Mouse (Mus musculus) WW6 (cell line): ENCODE measurements around the gene Ccdc63.
A peak's percentile ranks its signal among the peaks of the same experiment; 100 is the strongest.
"Not testable (repeated sequence)": the region's sequence is repeated elsewhere in the genome, so short reads cannot be mapped to it uniquely, and the experiment has no call there.

Experiments used
- DNase-seq: peaks from one replicate; pipeline ENCODE4 v3.0.0-alpha.2; 2013; ENCODE audit warnings: low read depth, low spot score

Ccdc63 gene

DNA sequence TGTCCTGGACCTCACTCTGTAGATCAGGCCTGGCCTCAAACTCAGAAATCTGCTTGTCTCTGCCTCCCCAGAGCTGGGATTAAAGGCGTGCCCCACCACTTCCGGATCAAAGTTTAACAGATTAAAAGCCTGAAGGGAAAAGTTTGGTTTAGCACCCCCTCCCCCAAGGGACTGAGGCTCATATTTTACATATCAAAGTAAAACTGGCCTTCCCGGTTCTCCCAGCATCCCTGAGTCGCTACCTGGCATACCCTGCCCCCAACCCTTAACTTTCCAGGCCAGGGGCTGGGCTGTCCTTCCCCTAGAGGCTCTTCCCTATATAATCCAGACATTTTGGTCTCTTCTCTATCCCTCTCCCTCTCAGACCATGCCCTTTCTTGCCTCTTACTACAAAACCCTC, 8.6 kb upstream of the Ccdc63 start:
- DNase-seq = no peak

DNA sequence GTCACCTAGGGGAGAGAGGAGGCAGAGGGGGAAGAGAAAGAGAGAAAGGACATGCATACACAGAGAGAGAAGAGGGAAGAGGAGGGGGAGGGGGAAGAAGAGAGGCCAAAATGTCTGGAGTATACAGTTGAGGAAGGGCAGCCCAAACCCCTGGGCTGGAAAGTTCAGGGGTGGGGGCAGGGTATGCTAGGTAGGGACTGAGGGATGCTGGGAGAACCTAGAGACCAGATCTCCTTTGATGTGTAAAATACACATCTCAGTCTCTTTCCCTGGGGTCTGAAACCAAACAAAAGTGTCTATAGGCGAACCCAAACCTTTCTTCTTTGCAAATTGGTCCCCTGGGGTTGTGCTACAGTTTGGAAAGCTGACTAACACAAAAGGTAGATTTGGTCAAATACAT, 7.5 kb upstream of the Ccdc63 start:
- no peak for DNase-seq

DNA sequence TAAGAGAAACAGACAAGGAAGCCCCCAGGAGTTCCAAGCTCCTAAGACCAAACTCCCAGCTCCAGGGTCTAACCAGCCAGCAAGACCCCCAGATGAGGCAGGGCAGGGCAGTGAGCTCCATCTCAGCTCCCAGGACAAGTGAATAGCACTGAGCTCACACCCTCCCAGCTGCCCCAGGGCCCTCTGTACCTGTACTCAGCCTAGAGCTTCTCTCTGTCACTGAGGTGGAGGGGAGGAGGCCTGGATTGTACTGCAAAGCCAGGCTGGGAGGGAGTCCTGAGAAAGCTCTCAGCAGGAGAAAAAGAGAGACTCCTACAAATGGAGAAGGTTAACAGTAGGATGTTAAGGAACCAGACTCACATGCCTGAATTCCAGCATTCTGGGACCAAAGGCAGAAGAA, 6.0 kb upstream of the Ccdc63 start:
- no peak for DNase-seq

DNA sequence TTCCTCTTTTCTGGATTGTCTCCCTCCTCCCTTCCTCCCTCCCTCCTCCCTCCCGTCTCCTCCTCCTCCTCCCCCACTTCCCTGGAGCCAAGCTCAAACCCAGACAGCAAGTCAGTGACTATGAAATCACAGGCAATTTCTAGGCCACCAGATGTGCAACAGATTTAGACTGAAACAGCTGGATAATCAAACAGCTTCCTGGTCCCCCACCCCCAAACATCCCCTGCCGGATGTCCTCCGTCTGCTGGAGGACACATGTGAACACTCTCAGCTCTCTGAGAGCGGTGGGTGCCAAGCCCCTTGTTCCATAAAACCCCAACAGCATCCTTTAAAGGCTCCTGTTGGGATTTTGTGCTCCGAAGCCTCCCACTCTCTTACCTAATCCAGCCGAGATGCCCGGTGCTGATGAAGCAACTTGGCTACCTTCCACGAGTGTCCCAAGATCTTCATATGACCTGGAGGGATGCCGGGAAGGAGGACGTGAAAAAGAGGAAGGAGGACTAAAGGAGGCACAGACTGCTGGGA, 5.5 kb upstream of the Ccdc63 start:
- no peak for DNase-seq

DNA sequence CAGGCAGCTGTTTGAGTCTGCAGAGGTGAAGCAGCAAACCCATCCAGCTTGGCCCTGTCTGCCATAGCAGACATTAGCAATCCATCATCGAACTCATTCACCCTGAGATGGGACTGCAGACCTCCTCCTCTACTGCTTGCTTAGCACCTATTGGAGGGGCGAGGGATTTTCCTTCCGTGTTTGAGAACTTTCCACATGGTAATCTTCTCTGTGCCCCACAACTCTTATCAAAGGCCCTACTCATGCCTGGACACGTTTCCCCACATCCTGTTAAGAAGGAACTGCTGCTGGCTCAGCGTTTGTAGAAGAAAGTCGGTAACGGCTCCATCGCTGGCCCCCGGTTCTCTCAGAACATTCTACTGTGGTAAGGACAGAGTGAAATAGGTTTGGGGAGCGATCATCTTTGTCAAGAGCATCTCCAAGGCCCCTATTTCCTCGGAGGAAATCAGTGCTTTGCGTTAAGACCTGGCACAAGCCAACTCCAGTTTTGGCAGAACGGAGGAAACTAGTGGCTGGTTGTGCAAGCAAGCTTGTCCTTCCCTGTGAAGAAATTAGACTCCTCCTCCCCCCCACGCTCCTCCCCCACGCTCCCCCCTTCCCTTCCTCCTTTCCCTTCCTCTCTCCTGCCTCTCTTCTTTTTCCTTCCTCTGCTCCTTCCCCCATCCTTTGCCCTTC, 4.9 kb upstream of the Ccdc63 start:
- DNase-seq = peak; percentile 77

DNA sequence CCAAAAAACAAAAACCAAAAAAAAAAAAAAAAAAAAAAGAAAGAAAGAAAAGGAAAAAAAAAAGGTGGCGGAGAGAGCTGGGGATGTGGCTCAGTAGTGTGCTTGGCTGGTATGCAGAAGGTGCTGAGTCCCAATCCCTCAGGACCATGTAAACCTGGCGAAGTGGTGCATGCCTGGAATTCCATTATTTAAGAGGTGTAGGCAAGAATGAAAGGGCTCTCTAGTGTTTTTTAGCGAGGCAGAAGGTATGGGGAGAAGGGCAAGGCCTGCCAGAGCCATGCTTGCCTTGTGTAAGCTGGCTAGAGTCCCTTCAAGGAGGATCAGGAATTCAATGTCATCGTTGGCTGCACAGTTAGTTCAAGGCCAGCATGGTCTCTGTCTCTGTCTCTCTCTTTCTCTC, 4.2 kb upstream of the Ccdc63 start:
- DNase-seq = no peak

DNA sequence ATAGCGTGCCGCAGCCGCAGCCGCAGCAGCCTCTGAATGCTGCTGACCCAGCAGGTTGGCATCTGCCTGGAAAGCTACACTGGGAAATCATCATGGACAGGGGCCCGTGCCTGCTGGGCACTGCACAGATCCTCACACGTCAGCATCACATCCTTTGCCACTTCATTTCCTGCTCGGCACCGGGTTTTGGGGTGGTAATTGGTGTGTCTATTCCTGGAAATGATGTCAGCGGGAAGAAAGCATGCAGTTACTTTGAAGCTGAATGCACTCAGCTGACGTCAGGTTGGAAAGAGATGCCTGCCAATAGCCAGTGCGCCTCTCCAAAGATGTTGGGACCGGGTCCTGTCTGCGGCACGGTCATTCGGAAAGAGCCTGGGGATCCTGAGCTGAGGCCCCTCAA, 2.9 kb upstream of the Ccdc63 start:
- DNase-seq = no peak

DNA sequence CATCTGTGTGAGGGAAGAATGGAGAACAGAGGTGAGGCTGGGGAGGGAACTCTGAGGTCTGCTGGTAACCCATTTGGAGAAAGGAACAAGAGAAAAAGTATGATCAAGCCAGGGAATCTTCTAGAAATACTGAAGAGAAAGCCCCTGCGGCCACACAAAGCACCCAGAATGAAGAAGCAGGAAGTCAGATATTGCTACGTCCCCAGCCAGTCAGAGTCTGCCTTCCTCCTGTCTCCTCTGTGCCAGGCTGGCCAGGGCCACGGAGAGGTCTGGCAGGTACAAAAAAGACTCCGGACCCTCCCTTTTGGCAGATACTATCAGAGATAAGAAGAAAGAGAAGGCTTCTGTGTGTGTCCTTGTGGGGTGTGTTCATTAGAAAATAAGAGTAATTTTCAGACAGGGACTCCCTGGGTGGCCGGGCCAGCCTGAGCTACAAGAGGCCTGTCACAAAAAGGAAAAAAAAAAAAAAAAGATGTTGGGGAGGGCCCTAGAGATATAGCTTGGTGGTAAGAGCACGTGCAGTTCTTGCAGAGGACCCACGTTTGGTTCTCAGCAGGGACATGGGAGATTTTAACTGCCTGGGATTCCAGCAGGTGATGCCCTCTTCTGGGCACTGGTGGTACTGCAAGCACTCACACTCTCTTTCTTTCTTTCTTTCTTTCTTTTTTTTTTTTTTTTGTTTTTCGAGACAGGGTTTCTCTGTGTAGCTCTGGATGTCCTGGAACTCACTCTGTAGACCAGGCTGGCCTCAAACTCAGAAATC, 1.8 kb upstream of the Ccdc63 start:
- DNase-seq = no peak

DNA sequence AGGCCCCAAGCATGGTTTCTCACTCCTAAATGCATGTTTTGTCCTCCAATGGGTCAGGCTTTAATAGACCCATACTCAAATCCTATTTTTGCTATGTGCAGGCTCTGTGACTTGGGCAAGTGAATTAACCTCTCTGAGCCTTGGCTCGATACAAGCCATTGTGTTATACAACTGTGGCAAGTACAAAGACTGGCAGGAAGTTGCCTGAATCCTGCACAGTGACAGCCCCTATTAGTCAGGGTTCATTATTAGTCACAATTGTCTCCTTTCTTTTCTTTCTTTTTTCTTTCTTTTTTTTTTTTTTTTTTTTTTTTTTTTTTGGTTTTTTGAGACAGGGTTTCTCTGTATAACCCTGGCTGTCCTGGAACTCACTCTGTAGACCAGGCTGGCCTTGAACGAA, 852 bp downstream of the Ccdc63 start:
- not testable (repeated sequence) for DNase-seq

DNA sequence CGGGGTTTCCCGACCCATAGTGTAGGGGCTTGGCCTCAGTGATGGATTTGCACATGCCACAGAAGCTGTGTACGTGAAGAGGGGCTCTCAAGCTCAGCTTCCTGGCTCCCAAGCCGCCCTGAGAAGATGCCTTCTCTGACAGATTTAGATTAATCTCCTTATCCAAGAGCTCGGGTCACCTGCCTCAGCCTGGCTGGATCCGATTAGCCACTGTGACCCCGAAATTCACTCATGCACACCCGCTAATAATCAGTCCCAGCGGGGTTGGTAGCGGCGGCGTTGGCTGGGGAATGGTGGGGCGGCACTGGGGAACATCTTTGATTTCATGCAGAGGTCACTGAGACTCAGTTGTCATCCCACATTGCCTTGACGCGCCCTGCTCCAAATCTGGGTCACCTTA, 1.8 kb downstream of the Ccdc63 start:
- no peak for DNase-seq

DNA sequence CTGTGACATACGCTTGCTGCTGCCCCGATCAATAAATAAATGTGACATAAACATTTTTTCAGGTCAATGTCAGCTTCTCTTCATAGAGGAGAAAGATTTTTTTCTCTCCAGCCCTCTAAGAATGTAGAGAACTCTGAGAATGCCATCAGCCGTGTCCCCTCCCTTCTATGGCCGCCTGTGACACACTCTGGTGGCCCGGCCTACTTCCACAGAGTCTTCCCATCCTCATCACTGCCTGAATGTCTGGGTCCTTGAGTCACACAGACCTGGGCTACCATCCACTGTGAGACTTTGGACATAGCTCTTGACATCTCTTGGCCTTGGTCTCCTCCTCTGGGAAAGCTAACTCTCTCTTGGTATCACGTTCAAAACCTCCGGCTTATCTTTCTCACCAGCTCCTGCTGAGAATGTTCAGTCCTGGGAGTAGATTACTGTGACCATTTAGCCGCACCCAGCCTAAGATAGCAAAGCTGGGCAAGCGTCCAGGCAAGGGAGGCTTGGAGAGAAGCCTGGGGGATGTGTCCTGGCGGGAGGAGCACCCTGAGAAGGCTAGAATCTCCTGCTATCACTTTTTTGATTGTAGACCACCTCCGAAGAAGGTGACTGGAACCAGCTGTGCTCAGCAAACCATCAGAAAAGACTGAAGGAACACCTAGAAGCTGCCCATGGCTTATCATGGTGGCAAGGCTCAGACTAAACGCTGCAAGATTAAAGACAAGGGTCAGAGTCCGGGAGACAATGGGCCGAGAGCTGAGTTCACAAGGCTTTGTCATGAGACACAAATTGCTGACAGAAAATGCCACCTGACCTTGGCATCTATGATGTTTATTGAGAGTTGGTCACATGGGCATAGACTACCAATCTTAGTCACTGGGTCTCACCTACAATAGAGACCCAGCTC, 3.9 kb downstream of the Ccdc63 start:
- DNase-seq = no peak

DNA sequence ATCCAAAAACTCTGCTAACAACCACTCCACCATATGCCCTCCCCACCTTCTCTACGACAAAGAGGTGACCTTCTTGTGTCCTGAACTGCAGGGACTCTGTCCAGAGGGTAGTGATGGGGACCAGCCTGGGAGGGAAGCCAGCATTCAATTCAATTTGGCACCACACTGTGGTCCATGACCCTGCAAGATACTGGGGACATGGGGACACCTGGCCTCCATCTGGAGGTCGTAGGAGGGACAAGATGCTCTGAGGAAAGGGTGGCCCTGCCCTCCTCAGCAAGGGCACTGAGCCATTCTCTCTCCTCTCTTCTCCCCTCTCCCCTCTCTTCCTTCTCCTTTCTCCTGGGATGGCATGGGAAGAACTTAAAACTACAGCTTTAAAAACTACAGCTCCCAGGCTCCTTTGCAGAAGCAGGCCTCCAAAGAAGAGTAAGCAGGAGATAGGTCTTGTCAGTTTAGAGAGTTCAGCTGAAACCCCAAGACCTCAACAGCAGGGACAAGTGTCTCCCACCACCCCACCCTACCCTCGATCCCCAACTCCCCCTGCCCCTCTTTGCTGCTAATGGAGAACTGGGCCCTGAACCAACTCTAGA, 5.2 kb downstream of the Ccdc63 start:
- DNase-seq = no peak

DNA sequence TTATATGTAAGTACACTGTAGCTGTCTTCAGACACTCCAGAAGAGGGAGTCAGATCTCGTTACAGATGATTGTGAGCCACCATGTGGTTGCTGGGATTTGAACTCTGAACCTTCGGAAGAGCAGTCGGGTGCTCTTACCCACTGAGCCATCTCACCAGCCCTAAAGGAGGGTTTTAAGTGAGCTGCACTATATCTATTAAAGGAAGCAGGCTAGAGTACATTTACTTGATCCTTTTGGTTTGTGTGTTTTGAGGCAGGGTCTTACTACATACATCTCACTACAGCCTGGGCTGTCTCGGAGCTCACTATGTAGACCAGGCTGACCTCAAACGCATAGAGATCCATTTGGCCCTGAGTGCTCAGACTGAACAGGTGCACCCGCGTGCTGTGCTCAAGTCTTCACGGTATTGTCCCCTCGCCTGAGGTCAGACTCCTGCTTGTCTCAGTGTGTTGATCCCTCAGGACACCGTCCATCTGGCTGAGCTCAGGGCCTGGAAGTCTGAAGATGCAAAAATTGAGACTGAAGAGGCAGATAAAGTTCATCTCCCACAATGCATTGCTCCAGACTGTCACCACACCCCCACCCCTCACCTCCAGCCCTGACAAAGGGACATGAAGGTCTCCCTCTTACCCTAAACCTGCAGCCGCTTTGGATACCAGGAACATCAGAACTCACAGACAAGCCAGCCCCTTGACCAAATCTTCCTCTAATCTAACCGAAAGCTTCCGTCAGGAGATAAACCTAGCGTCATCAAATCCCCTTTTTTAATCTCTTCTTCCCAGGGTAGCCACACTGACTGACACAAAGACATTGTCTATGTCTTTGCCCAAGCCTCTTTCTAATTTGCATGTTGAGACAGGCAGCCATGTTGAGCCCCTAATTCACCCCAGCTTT, 6.0 kb downstream of the Ccdc63 start:
- no peak for DNase-seq

DNA sequence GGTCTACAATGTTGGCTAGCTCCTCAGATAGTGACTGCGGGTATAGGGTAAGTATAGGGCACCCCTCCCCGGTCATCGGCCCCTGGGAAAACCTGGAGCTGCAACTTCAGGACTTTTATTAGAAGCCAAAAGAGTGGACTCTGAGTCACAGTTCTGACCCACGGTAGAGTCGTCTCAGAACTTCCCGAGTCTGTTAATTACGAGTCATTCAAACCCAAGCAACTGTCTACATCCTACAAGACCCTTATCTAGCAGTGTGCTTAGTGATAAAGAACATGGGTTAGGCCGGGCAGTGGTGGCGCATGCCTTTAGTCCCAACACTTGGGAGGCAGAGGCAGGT, 7.6 kb downstream of the Ccdc63 start:
- DNase-seq = no peak

DNA sequence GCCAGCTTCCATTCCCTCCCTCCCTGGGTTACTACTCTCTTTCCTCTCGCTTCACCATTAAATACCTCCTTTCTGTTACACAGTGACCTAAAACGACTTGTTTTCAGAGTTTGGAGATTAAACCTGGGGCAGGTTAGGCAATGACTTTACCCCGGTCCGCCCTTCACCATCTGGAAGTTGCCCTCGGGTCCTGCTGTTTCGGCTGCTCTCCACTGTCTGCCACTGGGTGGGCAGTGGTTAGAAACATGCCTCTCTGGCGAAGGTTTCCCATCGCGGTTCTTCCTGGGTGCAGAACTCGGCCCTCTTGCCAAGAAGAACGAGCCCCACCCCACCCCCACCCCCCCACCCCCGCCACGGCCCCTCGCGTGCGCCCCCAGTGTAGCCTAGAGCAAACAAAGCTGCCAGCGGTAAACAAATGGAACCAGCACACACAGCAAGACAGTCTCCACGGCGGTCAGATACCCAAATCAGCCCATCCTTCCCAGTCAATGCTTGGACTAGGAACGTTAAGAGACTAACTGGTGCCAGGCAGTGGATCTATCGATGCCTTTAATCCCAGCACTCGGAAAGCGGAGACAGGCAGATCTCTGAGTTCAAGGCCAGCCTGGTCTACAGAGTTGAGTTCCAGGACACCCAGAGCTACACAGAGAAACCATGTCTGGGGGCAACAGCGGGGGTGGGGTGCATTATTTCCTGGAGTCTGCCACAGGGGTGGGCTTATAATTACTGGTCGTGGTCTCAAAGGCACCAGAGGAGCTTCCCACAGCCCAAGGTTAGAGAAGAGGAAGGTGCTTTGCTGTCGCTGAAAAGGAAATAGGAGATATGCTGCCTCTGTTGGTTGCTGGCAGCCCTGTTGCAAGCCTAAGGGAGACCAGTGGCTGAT, 8.2 kb downstream of the Ccdc63 start:
- no peak for DNase-seq

DNA sequence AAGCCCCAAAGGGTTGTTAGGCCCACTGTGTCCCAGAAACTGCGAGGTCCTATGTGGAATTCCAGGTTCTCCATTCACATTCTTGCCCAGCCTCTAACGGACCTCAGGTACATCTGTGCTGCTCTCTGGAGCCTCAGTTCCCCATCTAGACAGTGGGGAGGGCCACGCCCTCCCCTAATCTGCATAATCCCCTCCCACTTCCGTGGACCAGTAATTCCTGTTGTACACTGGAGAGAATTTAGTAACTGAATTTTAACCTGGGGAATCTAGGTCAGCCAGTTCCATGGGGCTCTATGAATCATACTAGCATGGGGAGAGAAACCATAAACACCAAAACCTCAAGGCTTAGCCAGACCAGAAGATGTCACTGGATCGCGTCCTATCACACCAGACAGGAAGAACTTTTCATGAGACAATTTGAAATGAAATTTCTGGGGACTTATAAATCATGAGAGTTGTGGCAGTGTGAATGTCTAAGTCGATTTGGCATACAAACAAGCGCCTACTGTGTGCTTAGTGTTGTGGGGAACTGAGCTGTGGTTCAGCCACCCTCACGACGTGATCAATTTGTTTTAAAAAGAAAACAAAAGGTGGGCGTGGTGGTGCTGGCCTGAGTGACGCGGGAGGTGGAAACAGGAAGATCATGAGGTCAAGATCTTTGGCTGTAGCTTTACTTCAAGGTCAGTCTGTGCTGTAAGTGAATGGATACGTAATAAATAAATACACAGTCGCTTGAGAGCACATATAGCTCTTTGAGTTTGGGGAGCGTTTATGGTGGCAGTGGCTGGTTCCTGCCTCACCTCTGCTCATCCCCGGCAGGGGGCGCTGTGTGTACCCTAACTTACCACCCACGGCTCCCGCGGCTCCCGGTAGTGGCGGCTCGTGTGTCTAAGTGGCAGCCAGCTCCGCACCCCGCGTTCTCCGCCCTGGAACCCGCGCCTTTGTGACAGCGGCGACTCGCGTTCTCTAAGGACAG, 9.3 kb downstream of the Ccdc63 start:
- no peak for DNase-seq

DNA sequence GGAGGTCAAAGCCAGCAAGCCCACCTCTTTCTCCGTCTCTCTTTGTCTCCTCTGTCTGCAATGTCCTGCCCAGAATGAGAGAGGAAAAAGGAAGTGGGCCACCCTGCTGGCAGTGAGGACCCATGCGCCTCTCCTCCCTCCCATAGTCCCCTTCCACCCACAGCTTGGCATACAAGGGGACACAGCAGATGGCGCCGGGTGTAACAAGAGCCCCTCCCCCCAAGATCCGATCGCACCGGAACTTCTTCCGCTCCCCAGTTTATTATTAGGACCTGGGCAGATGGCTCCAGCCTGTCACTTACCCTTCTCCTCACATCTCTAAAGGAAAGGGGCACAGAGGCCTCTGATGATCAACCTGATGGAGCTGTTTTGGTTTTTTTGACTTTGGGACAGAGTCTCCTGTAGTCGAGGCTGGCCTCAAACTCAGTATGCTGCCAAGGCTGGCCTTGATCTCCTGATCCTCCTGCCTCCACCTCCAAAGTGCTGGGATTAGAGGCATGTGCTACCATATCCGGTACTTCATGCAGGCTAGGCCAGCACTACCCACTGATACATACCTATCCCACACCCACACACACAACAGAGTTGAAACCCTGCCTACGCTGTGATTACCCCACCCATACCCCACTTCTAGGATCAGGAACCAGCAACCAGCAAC, 10.2 kb downstream of the Ccdc63 start:
- DNase-seq = no peak

DNA sequence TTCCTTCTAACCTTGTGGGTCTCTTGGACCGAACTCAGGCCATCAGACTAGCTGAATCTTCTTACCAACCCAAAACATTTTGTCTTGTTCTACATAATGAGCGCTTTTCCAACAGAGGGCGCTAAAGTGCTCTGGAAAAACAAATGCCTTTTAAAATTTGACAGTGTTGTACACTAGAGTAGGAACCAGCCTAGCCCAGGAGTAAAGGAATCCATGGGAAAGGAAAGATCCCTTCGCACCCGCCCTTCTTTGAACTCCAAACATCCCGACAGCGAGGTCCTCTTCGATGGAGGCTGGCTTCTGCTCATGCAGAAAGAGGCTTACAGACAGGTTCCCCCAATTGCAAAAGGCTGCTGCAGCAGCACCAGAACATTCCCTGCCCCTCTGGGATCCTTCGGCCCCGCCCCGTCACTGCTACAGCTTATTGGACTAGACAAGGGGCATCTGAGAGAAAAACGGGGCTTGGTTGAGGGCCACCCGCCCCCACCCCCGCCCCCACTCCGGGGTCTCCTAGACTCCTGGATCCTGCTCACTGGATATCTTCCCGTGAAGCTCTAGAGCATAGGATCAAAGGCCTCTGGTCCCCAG, 11.5 kb downstream of the Ccdc63 start:
- DNase-seq = no peak
